In genomic region chr5:34273251-34273681, GRCm38 (mm10) we compare ENCODE assay signal across 26 mouse cellular contexts. TPM values are rescaled to one million over a fixed set of nuclear protein-coding genes. Genes with fewer than 3 reads are reported as not detected.
DNase-seq lines count a peak whose midpoint lies in the region; ATAC-seq and TF ChIP-seq lines count a peak whose summit lies in the region.
"Had no signal": no experiment of that assay in that cellular context is flagged by ENCODE, and none has a peak within 500 bp of the region (broad histone marks: within the 10 kb centered on the region; RNA-seq: fewer than 3 reads in every experiment).

No protein-coding gene starts in this region.

- no peak overlapping the region for H3K4me3 ChIP-seq in cortical plate, adult 2 months (ENCODE audit: insufficient read depth, low read length)
- no peak overlapping the region for H3K4me3 ChIP-seq in forebrain, embryonic 16.5 days (replicated peaks; ENCODE audit: low read length)
- H3K4me3 ChIP-seq: embryonic facial prominence, embryonic 15.5 days; erythroblast, embryonic 14.5 days; forebrain, embryonic 10.5 days; heart, adult 2 months; heart, embryonic 15.5 days; hindbrain, embryonic 13.5 days; intestine, embryonic 15.5 days had no signal

- H3K9me3 ChIP-seq in forebrain, embryonic 16.5 days (ENCODE audit: control insufficient read depth, low read length) = no peaks in the 10 kb centered on the region
- H3K9me3 ChIP-seq: embryonic facial prominence, embryonic 15.5 days; forebrain, embryonic 10.5 days; G1E; heart, embryonic 15.5 days; hindbrain, embryonic 13.5 days; intestine, embryonic 15.5 days had no signal

- peak overlapping the region; percentile 3 for H3K27ac ChIP-seq in cortical plate, adult 2 months (ENCODE audit: insufficient read depth, low read length)
- H3K27ac ChIP-seq in forebrain, embryonic 16.5 days (ENCODE audit: low read length) = no peak overlapping the region
- H3K27ac ChIP-seq: embryonic facial prominence, embryonic 15.5 days; forebrain, embryonic 10.5 days; heart, adult 2 months; heart, embryonic 15.5 days; hindbrain, embryonic 13.5 days; intestine, embryonic 15.5 days had no signal

- no peaks in the 10 kb centered on the region for H3K27me3 ChIP-seq in forebrain, embryonic 16.5 days (replicated peaks; ENCODE audit: control insufficient read depth, insufficient read depth, low read length)
- H3K27me3 ChIP-seq: embryonic facial prominence, embryonic 15.5 days; heart, embryonic 15.5 days; hindbrain, embryonic 13.5 days; intestine, embryonic 15.5 days had no signal

- ATAC-seq in frontal cortex, adult (ENCODE audit: low TSS enrichment) = peak; percentile 58
- no peak for ATAC-seq in forebrain, embryonic 16.5 days
- ATAC-seq: forebrain, embryonic 14.5 days; intestine, embryonic 15.5 days had no signal

- no peak for TF ChIP-seq POLR2A in cortical plate, adult 2 months (IDR thresholded peaks at IDR 0.05; ENCODE audit: extremely low read depth, insufficient read depth, low read length)

- intact Hi-C loops in left cerebral cortex, postnatal 36 days (cut with DNase I) = loop anchor here (1.0 to 10.0 kb wide), 2 partner anchors 15 to 278 kb away; partner anchors contain the start of genes Cfap99, Nat8l and Zfyve28
- intact Hi-C loops in left cerebral cortex, postnatal 10 days (cut with DNase I) = no loop called here

- no peak for DNase-seq in frontal cortex, postnatal 10 days (ENCODE audit: low spot score in 2 of 2)
- DNase-seq in left cerebral cortex, postnatal 36 days (ENCODE audit: low spot score in 2 of 2) = peak; percentile 50 to 61
- no peak for DNase-seq in left cerebral cortex, postnatal 10 days (ENCODE audit: extremely low spot score in 1 of 2, low spot score in 2 of 2)
- peak; percentile 68 for DNase-seq in telencephalon, adult 2 months (ENCODE audit: low read depth, low spot score)
- DNase-seq: adrenal gland, adult 8-10 months; adrenal gland, postnatal 36 days; cerebellum, adult 8-10 months; embryo, embryonic 11 days; gastrocnemius, postnatal 14 days; heart, adult 2 months; heart, postnatal 14 days had no signal

- peaks cover 35% of the 10 kb centered on the region for H3K4me1 ChIP-seq in cortical plate, adult 2 months (ENCODE audit: control insufficient read depth, insufficient read depth, low read length)
- no peaks in the 10 kb centered on the region for H3K4me1 ChIP-seq in forebrain, embryonic 16.5 days (replicated peaks; ENCODE audit: control insufficient read depth, insufficient read depth, low read length)
- H3K4me1 ChIP-seq: embryonic facial prominence, embryonic 15.5 days; intestine, embryonic 15.5 days had no signal

- H3K9ac ChIP-seq in forebrain, embryonic 16.5 days (replicated peaks; ENCODE audit: low read depth, low read length) = no peak overlapping the region
- H3K9ac ChIP-seq: embryonic facial prominence, embryonic 15.5 days; heart, embryonic 15.5 days; hindbrain, embryonic 13.5 days; intestine, embryonic 15.5 days had no signal

- no peak overlapping the region for H3K4me2 ChIP-seq in forebrain, embryonic 16.5 days (ENCODE audit: low read length)
- H3K4me2 ChIP-seq: embryonic facial prominence, embryonic 15.5 days; heart, embryonic 11.5 days; heart, embryonic 15.5 days; hindbrain, embryonic 13.5 days; intestine, embryonic 15.5 days had no signal

- 84% methylated on average over 5 of the region's 5 CpGs for WGBS in forebrain, embryonic 16.5 days

- TF ChIP-seq CTCF in cortical plate, adult 2 months (IDR thresholded peaks at IDR 0.05; ENCODE audit: extremely low read depth, insufficient read depth, low read length) = no peak

- no peaks in the 10 kb centered on the region for H3K36me3 ChIP-seq in forebrain, embryonic 16.5 days (ENCODE audit: control insufficient read depth, insufficient read depth)
- H3K36me3 ChIP-seq: embryonic facial prominence, embryonic 15.5 days; forebrain, embryonic 10.5 days; G1E; heart, embryonic 15.5 days; hindbrain, embryonic 13.5 days; intestine, embryonic 15.5 days had no signal

RNA-seq across cellular contexts. Expression of gene Zfyve28, which starts 15.0 kb away (rescaled TPM):
- 10 to 100 TPM; 53.1 to 55.3 TPM for total RNA-seq in left cerebral cortex, postnatal 36 days (2021)
- 10 to 100 TPM; 28.4 to 28.9 TPM for total RNA-seq in left cerebral cortex, postnatal 10 days (2021)
- polyA plus RNA-seq in cortical plate, adult 2 months (2012; rRNA removed) = 42.2 and 43.0 TPM in 2 replicates
- 4.4 and 5.2 TPM in 2 replicates for polyA plus RNA-seq in forebrain, embryonic 16.5 days (2015; fragmentation: Nextera tagmentation; extraction: Ambion mirVana)
- polyA plus RNA-seq: erythroblast, embryonic 14.5 days; G1E had no signal

RNA-seq across cellular contexts. Expression of gene Cfap99, which starts 15.1 kb away (rescaled TPM):
- total RNA-seq in left cerebral cortex, postnatal 36 days (2021) = 1 to 10 TPM in 1 of 2 experiments, under 1 TPM in 1; 0.96 to 1.5 TPM
- under 1 TPM; 0.26 to 0.51 TPM for total RNA-seq in left cerebral cortex, postnatal 10 days (2021)
- polyA plus RNA-seq in cortical plate, adult 2 months (2012; rRNA removed) = 0.38 and 0.46 TPM in 2 replicates
- polyA plus RNA-seq in forebrain, embryonic 16.5 days (2015; fragmentation: Nextera tagmentation; extraction: Ambion mirVana) = 0.26 TPM in 1 of 2 replicates, not detected in the other
- total RNA-seq: adrenal gland, postnatal 36 days; G1E; gastrocnemius, adult 18-20 months; heart, adult 2 months; heart, postnatal 14 days; hematopoietic stem cell, adult 5-6 weeks had no signal
- polyA plus RNA-seq: embryonic facial prominence, embryonic 11.5 days; erythroblast, embryonic 14.5 days; forebrain, embryonic 10.5 days; G1E; heart, adult 2 months; intestine, embryonic 15.5 days had no signal

Comparison
In these comparisons a context has a peak if more than half of its experiments do, and no peak if none do; other contexts are left out.
1. DNase-seq: peak in left cerebral cortex, postnatal 36 days (2 of 2) and telencephalon, adult 2 months (single experiment); none in frontal cortex, postnatal 10 days (0 of 2) and left cerebral cortex, postnatal 10 days (0 of 2).